8 mouse cellular contexts compared by ENCODE assay signal in the genomic region with DNA sequence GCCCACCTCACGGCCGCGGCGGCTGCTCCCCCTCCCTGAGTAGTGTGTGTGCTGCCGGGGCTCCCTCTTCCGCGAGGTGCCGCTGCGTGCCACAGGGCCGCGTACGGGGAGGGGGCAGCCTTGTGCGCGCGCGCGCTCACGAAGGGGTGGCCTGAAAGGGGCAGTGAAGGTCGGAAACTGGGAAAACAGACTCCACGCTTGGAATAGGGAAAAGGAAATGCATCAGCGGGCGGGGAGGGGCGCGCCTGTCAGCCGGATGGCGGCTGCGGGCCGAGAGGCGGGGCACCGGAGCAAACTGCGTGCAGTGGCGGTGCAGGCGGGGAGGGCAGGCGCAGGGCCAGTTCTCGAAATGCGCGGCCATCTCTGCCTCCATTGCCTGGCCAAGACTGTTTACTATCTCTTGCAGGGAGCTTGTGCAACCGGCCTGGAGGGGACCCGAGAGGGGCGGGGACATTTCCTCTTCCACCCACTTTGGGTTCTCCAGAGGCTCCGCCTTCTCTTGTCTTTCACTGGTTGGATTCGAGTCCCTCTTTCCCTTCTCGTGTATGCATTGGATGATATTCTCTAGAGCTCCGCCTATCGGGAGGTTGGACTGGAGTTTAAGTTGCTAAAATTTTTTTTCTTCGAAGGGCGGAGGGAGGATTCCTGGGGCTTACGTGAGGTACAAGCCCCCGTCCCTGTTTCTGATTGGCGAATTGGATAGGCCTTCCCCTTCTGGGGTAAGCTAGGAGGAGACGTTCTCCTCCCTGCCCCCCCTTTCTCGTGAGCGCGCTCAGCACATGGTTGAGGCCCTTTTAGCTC. TPM values are rescaled to one million over a fixed set of nuclear protein-coding genes. Genes with fewer than 3 reads are reported as not detected.
DNase-seq lines count a peak whose midpoint lies in the region; ATAC-seq and TF ChIP-seq lines count a peak whose summit lies in the region.

No protein-coding gene starts in this region.

- H3K4me1 ChIP-seq in bone marrow, adult 2 months (ENCODE audit: control insufficient read depth, insufficient read depth, low read length), result peaks cover 1% of the 10 kb centered on the region; the same call in 1 of the 2 replicates
- H3K4me1 ChIP-seq in embryonic facial prominence, embryonic 15.5 days, result peaks cover 28% of the 10 kb centered on the region
- peaks cover 23% of the 10 kb centered on the region for H3K4me1 ChIP-seq in limb, embryonic 14.5 days (ENCODE audit: control insufficient read depth, insufficient read depth, low read length)
- peaks cover 15% of the 10 kb centered on the region; the same call in 1 of the 2 replicates for H3K4me1 ChIP-seq in midbrain, postnatal 0 days (ENCODE audit: insufficient read depth, low read length)

- no peaks in the 10 kb centered on the region for H3K36me3 ChIP-seq in embryonic facial prominence, embryonic 15.5 days
- peaks cover 4% of the 10 kb centered on the region for H3K36me3 ChIP-seq in limb, embryonic 14.5 days (ENCODE audit: control insufficient read depth, insufficient read depth, low read length)
- no peaks in the 10 kb centered on the region for H3K36me3 ChIP-seq in midbrain, postnatal 0 days (ENCODE audit: insufficient read depth, low read length)

- peak; percentile 78; the same call in 1 of the 2 replicates for TF ChIP-seq POLR2A in bone marrow, adult 2 months (IDR thresholded peaks at IDR 0.05; ENCODE audit: borderline replicate concordance, control insufficient read depth, low read depth, low read length)
- peak; percentile 50; the same call in 1 of the 2 replicates for TF ChIP-seq POLR2A in limb, embryonic 14.5 days (IDR thresholded peaks at IDR 0.05; ENCODE audit: borderline replicate concordance, extremely low read depth, insufficient read depth, insufficient read length)

- under 1% methylated on average over 54 of the region's 54 CpGs for WGBS in bone marrow, adult 2 months
- under 1% methylated on average over 53 of the region's 54 CpGs for WGBS in embryonic facial prominence, embryonic 15.5 days
- under 1% methylated on average over 51 of the region's 54 CpGs for WGBS in limb, embryonic 14.5 days
- under 1% methylated on average over 52 of the region's 54 CpGs for WGBS in midbrain, postnatal 0 days

- H3K27ac ChIP-seq in bone marrow, adult 2 months (ENCODE audit: control insufficient read depth, insufficient read depth, low read depth, low read length, poor library complexity), result peak overlapping the region; percentile 98
- H3K27ac ChIP-seq in embryonic facial prominence, embryonic 15.5 days (replicated peaks), result peak overlapping the region; percentile 100
- H3K27ac ChIP-seq in limb, embryonic 14.5 days (replicated peaks; ENCODE audit: low read depth, low read length), result peak overlapping the region; percentile 96
- peak overlapping the region; percentile 70 for H3K27ac ChIP-seq in midbrain, postnatal 0 days (ENCODE audit: low read depth, low read length)

- TF ChIP-seq CTCF in bone marrow, adult 2 months (IDR thresholded peaks at IDR 0.05; ENCODE audit: control insufficient read depth, insufficient read depth, low read length), result peak; percentile 38; the same call in 1 of the 2 replicates
- peak; percentile 80 for TF ChIP-seq CTCF in midbrain, postnatal 0 days (IDR thresholded peaks at IDR 0.05)

- H3K4me2 ChIP-seq in embryonic facial prominence, embryonic 15.5 days (replicated peaks), result peak overlapping the region; percentile 77
- H3K4me2 ChIP-seq in limb, embryonic 14.5 days (replicated peaks; ENCODE audit: low read depth, low read length, severe bottlenecking), result peak overlapping the region; percentile 79
- peak overlapping the region; percentile 86 for H3K4me2 ChIP-seq in midbrain, postnatal 0 days (ENCODE audit: low read depth, low read length, poor library complexity, severe bottlenecking)

- H3K27me3 ChIP-seq in embryonic facial prominence, embryonic 15.5 days, result no peaks in the 10 kb centered on the region
- H3K27me3 ChIP-seq in limb, embryonic 14.5 days (ENCODE audit: control insufficient read depth, insufficient read depth, low read length), result no peaks in the 10 kb centered on the region
- no peaks in the 10 kb centered on the region for H3K27me3 ChIP-seq in midbrain, postnatal 0 days (ENCODE audit: insufficient read depth, low read length)

- peak overlapping the region; percentile 100 for H3K4me3 ChIP-seq in bone marrow, adult 2 months (replicated peaks; ENCODE audit: control insufficient read depth, low read depth, low read length)
- H3K4me3 ChIP-seq in embryonic facial prominence, embryonic 15.5 days (replicated peaks), result peak overlapping the region; percentile 83
- peak overlapping the region; percentile 98 for H3K4me3 ChIP-seq in limb, embryonic 14.5 days (replicated peaks; ENCODE audit: low read length)
- peak overlapping the region; percentile 81 for H3K4me3 ChIP-seq in midbrain, postnatal 0 days (ENCODE audit: low read depth, low read length)

- ATAC-seq in embryonic facial prominence, embryonic 15.5 days (ENCODE audit: insufficient number of reproducible peaks, low FRiP score, low TSS enrichment, low read depth), result peak; percentile 83
- ATAC-seq in limb, embryonic 14.5 days (ENCODE audit: low FRiP score, low read depth), result peak; percentile 74
- ATAC-seq in midbrain, postnatal 0 days (ENCODE audit: low FRiP score), result peak; percentile 69

- no peaks in the 10 kb centered on the region for H3K9me3 ChIP-seq in embryonic facial prominence, embryonic 15.5 days (replicated peaks)
- no peaks in the 10 kb centered on the region for H3K9me3 ChIP-seq in limb, embryonic 14.5 days (ENCODE audit: control insufficient read depth, low read length)
- no peaks in the 10 kb centered on the region for H3K9me3 ChIP-seq in midbrain, postnatal 0 days (ENCODE audit: low read length)

- DNase-seq in 416B (ENCODE audit: low read depth), result peak; percentile 100
- DNase-seq in heart, adult 8-10 months (ENCODE audit: low spot score), result peak; percentile 100
- peak; percentile 100 for DNase-seq in kidney, adult 9 months
- DNase-seq in limb, embryonic 14.5 days (ENCODE audit: low spot score), result peak; percentile 100
- peak; percentile 100 for DNase-seq in midbrain, postnatal 0 days (ENCODE audit: low spot score)
- DNase-seq in spleen, postnatal 14 days (ENCODE audit: low spot score in 2 of 2), result peak; percentile 81 to 84

- peak overlapping the region; percentile 64 for H3K9ac ChIP-seq in embryonic facial prominence, embryonic 15.5 days
- H3K9ac ChIP-seq in limb, embryonic 14.5 days (ENCODE audit: low read depth, low read length, severe bottlenecking), result peak overlapping the region; percentile 71
- peak overlapping the region; percentile 55 for H3K9ac ChIP-seq in midbrain, postnatal 0 days (replicated peaks; ENCODE audit: low read length, poor library complexity, severe bottlenecking)

RNA-seq across cellular contexts. Expression of a gene that starts 1.3 kb away (rescaled TPM):
- polyA plus RNA-seq in bone marrow, adult 2 months (2011; ENCODE audit: insufficient read depth, insufficient read length, low replicate concordance, missing spikeins), result 14.5 and 29.2 TPM in 2 replicates
- 28.0 and 32.8 TPM in 2 replicates for polyA plus RNA-seq in embryonic facial prominence, embryonic 15.5 days (2015; fragmentation: Nextera tagmentation; extraction: Ambion mirVana)
- total RNA-seq in heart, adult 8-10 months (2022), result 10 to 100 TPM; 28.4 to 40.4 (median 30.9) TPM
- 77.0 and 121 TPM in 2 replicates for polyA plus RNA-seq in limb, embryonic 14.5 days (2012; rRNA removed)
- polyA plus RNA-seq in limb, embryonic 14.5 days (2014; fragmentation: Nextera tagmentation; extraction: Ambion mirVana), result 35.7 and 39.0 TPM in 2 replicates
- 46.7 and 85.7 TPM in 2 replicates for total RNA-seq in midbrain, postnatal 0 days (2014; rRNA removed)
- polyA plus RNA-seq in midbrain, postnatal 0 days (2015; fragmentation: Nextera tagmentation; extraction: Ambion mirVana), result 13.4 and 14.6 TPM in 2 replicates

RNA-seq across cellular contexts. Expression of a gene that starts 57.3 kb away (rescaled TPM):
- polyA plus RNA-seq in bone marrow, adult 2 months (2011; ENCODE audit: insufficient read depth, insufficient read length, low replicate concordance, missing spikeins), result 59.3 and 101 TPM in 2 replicates
- polyA plus RNA-seq in embryonic facial prominence, embryonic 15.5 days (2015; fragmentation: Nextera tagmentation; extraction: Ambion mirVana), result 72.5 and 78.0 TPM in 2 replicates
- 10 to 100 TPM; 45.6 to 56.1 (median 48.9) TPM for total RNA-seq in heart, adult 8-10 months (2022)
- polyA plus RNA-seq in limb, embryonic 14.5 days (2012; rRNA removed), result 177 and 268 TPM in 2 replicates
- 41.3 and 46.7 TPM in 2 replicates for polyA plus RNA-seq in limb, embryonic 14.5 days (2014; fragmentation: Nextera tagmentation; extraction: Ambion mirVana)
- 161 and 186 TPM in 2 replicates for total RNA-seq in midbrain, postnatal 0 days (2014; rRNA removed)
- polyA plus RNA-seq in midbrain, postnatal 0 days (2015; fragmentation: Nextera tagmentation; extraction: Ambion mirVana), result 69.9 and 79.3 TPM in 2 replicates

Comparison
In these comparisons a context has a peak if more than half of its experiments do, and no peak if none do; other contexts are left out.
1. Peak in every context shown above with its lines: DNase-seq, ATAC-seq, H3K4me3 ChIP-seq and H3K27ac ChIP-seq.